Mouse (Mus musculus) c-Kit-negative CD71-positive TER-119-positive erythroid progenitor cells, embryonic 14.5 days (primary cell): Measurements from ENCODE around the gene Col11a1.

Experiments used
- DNase-seq: peaks from one replicate; pipeline ENCODE4 v3.0.0-alpha.2; 2013; ENCODE audit warnings: low read depth, low spot score

Gene Col11a1

GRCm38 (mm10) chr3:114029971-114030635, at the start of gene Col11a1:
Col11a1 (plus strand) TSS chr3:114030540.
- no peak for DNase-seq

GRCm38 (mm10) chr3:113990936-113991335, 39.4 kb upstream of the Col11a1 start:
- no peak for DNase-seq

- no peak for DNase-seq
Measured at GRCm38 (mm10) chr3:114030886-114031285, 546 bp downstream of the Col11a1 start.

- DNase-seq = no peak
Measured at GRCm38 (mm10) chr3:114031351-114032213, 1.2 kb downstream of the Col11a1 start.

- DNase-seq = no peak
Measured at GRCm38 (mm10) chr3:114032333-114032732, 2.0 kb downstream of the Col11a1 start.

GRCm38 (mm10) chr3:114052406-114052805, 22.1 kb downstream of the Col11a1 start:
- no peak for DNase-seq

- no peak for DNase-seq
Measured at GRCm38 (mm10) chr3:114053501-114053900, 23.2 kb downstream of the Col11a1 start.

- DNase-seq = no peak
Measured at GRCm38 (mm10) chr3:114065123-114065522, 34.8 kb downstream of the Col11a1 start.

GRCm38 (mm10) chr3:114065587-114065986, 35.2 kb downstream of the Col11a1 start:
- no peak for DNase-seq

GRCm38 (mm10) chr3:114099335-114099734, 69.0 kb downstream of the Col11a1 start:
- no peak for DNase-seq

GRCm38 (mm10) chr3:114107099-114107498, 76.8 kb downstream of the Col11a1 start:
- DNase-seq = no peak

- DNase-seq = no peak
Measured at GRCm38 (mm10) chr3:114147140-114147539, 116.8 kb downstream of the Col11a1 start.

- no peak for DNase-seq
Measured at GRCm38 (mm10) chr3:114197964-114198750, 167.8 kb downstream of the Col11a1 start.

- DNase-seq = no peak
Measured at GRCm38 (mm10) chr3:114212255-114212654, 181.9 kb downstream of the Col11a1 start.

- no peak for DNase-seq
Measured at GRCm38 (mm10) chr3:114216105-114216504, 185.8 kb downstream of the Col11a1 start.

- DNase-seq = no peak
Measured at GRCm38 (mm10) chr3:114229501-114229900, 199.2 kb downstream of the Col11a1 start.
